Mouse (Mus musculus): ENCODE measurements around the gene Srebf1. TPM values are rescaled to one million over a fixed set of nuclear protein-coding genes. Genes with fewer than 3 reads are reported as not detected.

The Srebf1 gene
- polyA plus RNA-seq, 1 experiment, result 192 TPM

- Histone ChIP-seq H3K79me2 (ENCODE audit: control insufficient read depth, insufficient read depth) (peaks cover 56% of the 10 kb centered on the region), H3K27me3 (ENCODE audit: control insufficient read depth, insufficient read depth, insufficient read length) (no peaks in the 10 kb centered on the region), H3K4me2 (ENCODE audit: low read depth) (peak overlapping the region; percentile 93), H3K4me3 (peak overlapping the region; percentile 71), H3ac (ENCODE audit: control insufficient read depth, insufficient read length) (peak overlapping the region; percentile 65), H3K36me3 (ENCODE audit: control insufficient read depth, insufficient read depth) (peaks cover 4% of the 10 kb centered on the region)
- no peak for TF ChIP-seq POLR2AphosphoS2 (IDR thresholded peaks at IDR 0.05; ENCODE audit: insufficient read length, low read depth)
- no peak for TF ChIP-seq TCF3 (IDR thresholded peaks at IDR 0.05; ENCODE audit: insufficient read length, low read depth)
- no peak for TF ChIP-seq SRF (IDR thresholded peaks at IDR 0.05; ENCODE audit: control insufficient read depth, insufficient read length, low read depth)
- no peak for TF ChIP-seq E2F4 (IDR thresholded peaks at IDR 0.05; ENCODE audit: insufficient read depth)
- no peak for TF ChIP-seq USF1 (IDR thresholded peaks at IDR 0.05; ENCODE audit: low read depth)
- TF ChIP-seq REST (IDR thresholded peaks at IDR 0.05; ENCODE audit: insufficient read depth, insufficient read length), result no peak
- no peak for TF ChIP-seq MYOD1 (IDR thresholded peaks at IDR 0.05; ENCODE audit: control insufficient read depth in 1 of 3, insufficient read length in 2 of 3, low read depth in 2 of 3)
- no peak for TF ChIP-seq CEBPB (IDR thresholded peaks at IDR 0.05; ENCODE audit: insufficient read depth, poor library complexity, severe bottlenecking)
- no peak for TF ChIP-seq MYOG (IDR thresholded peaks at IDR 0.05; ENCODE audit: control insufficient read depth in 1 of 3, insufficient read depth in 1 of 3, insufficient read length in 2 of 3, low read depth in 2 of 3)
- TF ChIP-seq TCF12 (IDR thresholded peaks at IDR 0.05; ENCODE audit: insufficient read depth, poor library complexity, severe bottlenecking), result no peak
- TF ChIP-seq MAX (IDR thresholded peaks at IDR 0.05; ENCODE audit: low read depth), result no peak
- no peak for TF ChIP-seq POLR2A (IDR thresholded peaks at IDR 0.05; ENCODE audit: insufficient read length, low read depth)
These were observed 2.8 kb downstream of the Srebf1 start for GRCm38 (mm10) chr11:60219609-60220008.

- peaks cover 65% of the 10 kb centered on the region for H3K79me2 ChIP-seq (ENCODE audit: control insufficient read depth, insufficient read depth)
- H3K27me3 ChIP-seq (ENCODE audit: control insufficient read depth, insufficient read depth, insufficient read length), result no peaks in the 10 kb centered on the region
- no peak overlapping the region for H3K4me3 ChIP-seq
- no peak for TF ChIP-seq E2F4 (IDR thresholded peaks at IDR 0.05; ENCODE audit: insufficient read depth)
- TF ChIP-seq TCF12 (IDR thresholded peaks at IDR 0.05; ENCODE audit: insufficient read depth, poor library complexity, severe bottlenecking), result no peak
- TF ChIP-seq SRF (IDR thresholded peaks at IDR 0.05; ENCODE audit: control insufficient read depth, insufficient read length, low read depth), result no peak
- no peak for TF ChIP-seq CEBPB (IDR thresholded peaks at IDR 0.05; ENCODE audit: insufficient read depth, poor library complexity, severe bottlenecking)
- TF ChIP-seq MAX (IDR thresholded peaks at IDR 0.05; ENCODE audit: low read depth), result no peak
- no peak for TF ChIP-seq TCF3 (IDR thresholded peaks at IDR 0.05; ENCODE audit: insufficient read length, low read depth)
- no peak for TF ChIP-seq REST (IDR thresholded peaks at IDR 0.05; ENCODE audit: insufficient read depth, insufficient read length)
- TF ChIP-seq MYOG (IDR thresholded peaks at IDR 0.05; ENCODE audit: control insufficient read depth in 1 of 3, insufficient read depth in 1 of 3, insufficient read length in 2 of 3, low read depth in 2 of 3), result no peak
- no peak for TF ChIP-seq POLR2A (IDR thresholded peaks at IDR 0.05; ENCODE audit: insufficient read length, low read depth)
- no peak for TF ChIP-seq POLR2AphosphoS2 (IDR thresholded peaks at IDR 0.05; ENCODE audit: insufficient read length, low read depth)
- no peak overlapping the region for H3ac ChIP-seq (ENCODE audit: control insufficient read depth, insufficient read length)
- no peak overlapping the region for H3K4me2 ChIP-seq (ENCODE audit: low read depth)
- H3K36me3 ChIP-seq (ENCODE audit: control insufficient read depth, insufficient read depth), result peaks cover 4% of the 10 kb centered on the region
These were observed 4.9 kb downstream of the Srebf1 start for GRCm38 (mm10) chr11:60217467-60217866.

- peaks cover 4% of the 10 kb centered on the region for H3K36me3 ChIP-seq (ENCODE audit: control insufficient read depth, insufficient read depth)
- TF ChIP-seq REST (IDR thresholded peaks at IDR 0.05; ENCODE audit: insufficient read depth, insufficient read length) (no peak), CEBPB (IDR thresholded peaks at IDR 0.05; ENCODE audit: insufficient read depth, poor library complexity, severe bottlenecking) (no peak), USF1 (IDR thresholded peaks at IDR 0.05; ENCODE audit: low read depth) (no peak), POLR2A (IDR thresholded peaks at IDR 0.05; ENCODE audit: insufficient read length, low read depth) (no peak), SRF (IDR thresholded peaks at IDR 0.05; ENCODE audit: control insufficient read depth, insufficient read length, low read depth) (no peak), TCF3 (IDR thresholded peaks at IDR 0.05; ENCODE audit: insufficient read length, low read depth) (no peak), E2F4 (IDR thresholded peaks at IDR 0.05; ENCODE audit: insufficient read depth) (no peak), TCF12 (IDR thresholded peaks at IDR 0.05; ENCODE audit: insufficient read depth, poor library complexity, severe bottlenecking) (no peak), MYOG (IDR thresholded peaks at IDR 0.05; ENCODE audit: control insufficient read depth in 1 of 3, insufficient read depth in 1 of 3, insufficient read length in 2 of 3, low read depth in 2 of 3) (no peak), MYOD1 (IDR thresholded peaks at IDR 0.05; ENCODE audit: control insufficient read depth in 1 of 3, insufficient read length in 2 of 3, low read depth in 2 of 3) (no peak), POLR2AphosphoS2 (IDR thresholded peaks at IDR 0.05; ENCODE audit: insufficient read length, low read depth) (no peak)
- H3K79me2 ChIP-seq (ENCODE audit: control insufficient read depth, insufficient read depth), result peaks cover 72% of the 10 kb centered on the region
- no peak overlapping the region for H3K4me3 ChIP-seq
- no peak overlapping the region for H3K4me2 ChIP-seq (ENCODE audit: low read depth)
- no peaks in the 10 kb centered on the region for H3K27me3 ChIP-seq (ENCODE audit: control insufficient read depth, insufficient read depth, insufficient read length)
- no peak overlapping the region for H3ac ChIP-seq (ENCODE audit: control insufficient read depth, insufficient read length)
These were observed 5.7 kb downstream of the Srebf1 start for GRCm38 (mm10) chr11:60216671-60217070.

GRCm38 (mm10) chr11:60213266-60213665 is 9.1 kb downstream of the Srebf1 start:
- Histone ChIP-seq H3K27me3 (ENCODE audit: control insufficient read depth, insufficient read depth, insufficient read length) (no peaks in the 10 kb centered on the region), H3ac (ENCODE audit: control insufficient read depth, insufficient read length) (no peak overlapping the region), H3K4me2 (ENCODE audit: low read depth) (no peak overlapping the region), H3K79me2 (ENCODE audit: control insufficient read depth, insufficient read depth) (peaks cover 81% of the 10 kb centered on the region), H3K36me3 (ENCODE audit: control insufficient read depth, insufficient read depth) (peaks cover 3% of the 10 kb centered on the region), H3K4me3 (no peak overlapping the region)
- TF ChIP-seq TCF12 (IDR thresholded peaks at IDR 0.05; ENCODE audit: insufficient read depth, poor library complexity, severe bottlenecking) (no peak), MAX (IDR thresholded peaks at IDR 0.05; ENCODE audit: low read depth) (no peak), POLR2AphosphoS2 (IDR thresholded peaks at IDR 0.05; ENCODE audit: insufficient read length, low read depth) (no peak), E2F4 (IDR thresholded peaks at IDR 0.05; ENCODE audit: insufficient read depth) (no peak), MYOG (IDR thresholded peaks at IDR 0.05; ENCODE audit: control insufficient read depth in 1 of 3, insufficient read depth in 1 of 3, insufficient read length in 2 of 3, low read depth in 2 of 3) (no peak), MYOD1 (IDR thresholded peaks at IDR 0.05; ENCODE audit: control insufficient read depth in 1 of 3, insufficient read length in 2 of 3, low read depth in 2 of 3) (no peak), USF1 (IDR thresholded peaks at IDR 0.05; ENCODE audit: low read depth) (no peak), TCF3 (IDR thresholded peaks at IDR 0.05; ENCODE audit: insufficient read length, low read depth) (no peak), SRF (IDR thresholded peaks at IDR 0.05; ENCODE audit: control insufficient read depth, insufficient read length, low read depth) (no peak)
